Mouse (Mus musculus) small intestine, adult 2 months (tissue): ENCODE measurements around the gene Sebox.

Experiments
- CTCF ChIP-seq: fragments of 200-500 bp; IDR thresholded peaks from 2 replicates; pipeline ENCODE4 v1.5.1; 2012; ENCODE audit warnings: low read depth, mild to moderate bottlenecking, control low read depth, inconsistent platforms, low read length, moderate library complexity, mixed read lengths; ENCODE audit not compliant: insufficient replicate concordance, insufficient read length; ENCODE audit errors: extremely low read depth
- POLR2A ChIP-seq: fragments of 200-500 bp; IDR thresholded peaks from 2 replicates; pipeline ENCODE4 v1.6.1; 2012; ENCODE audit warnings: low read depth, mild to moderate bottlenecking, control low read depth, inconsistent platforms, low read length, moderate library complexity

DNA sequence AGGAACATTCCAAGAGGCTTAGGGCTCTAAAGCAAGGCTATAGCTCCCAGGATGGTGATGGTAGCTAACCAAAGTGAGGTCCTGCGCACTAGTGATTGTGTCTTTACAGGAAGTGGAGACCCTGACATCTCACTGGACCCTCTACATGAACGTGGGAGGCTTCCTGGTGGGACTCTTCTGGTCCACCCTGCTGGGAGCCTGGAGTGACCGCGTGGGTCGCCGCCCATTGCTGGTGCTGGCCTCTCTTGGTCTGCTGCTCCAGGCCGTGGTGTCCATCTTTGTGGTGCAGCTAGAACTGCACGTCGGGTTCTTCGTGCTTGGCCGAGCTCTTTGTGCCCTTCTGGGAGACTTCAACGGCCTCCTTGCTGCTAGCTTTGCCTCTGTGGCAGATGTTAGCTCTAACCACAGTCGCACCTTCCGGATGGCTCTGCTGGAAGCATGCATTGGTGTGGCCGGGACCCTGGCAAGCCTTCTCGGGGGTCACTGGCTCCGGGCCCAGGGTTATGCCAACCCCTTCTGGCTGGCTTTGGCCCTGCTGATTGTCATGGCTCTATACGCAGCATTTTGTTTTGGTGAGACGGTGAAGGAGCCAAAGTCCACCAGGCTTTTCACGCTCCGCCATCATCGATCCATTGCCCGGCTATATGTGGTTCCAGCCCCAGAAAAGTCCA lies 36.9 kb upstream of the Sebox start:
- TF ChIP-seq CTCF (no peak), POLR2A (no peak)
